8 mouse cellular contexts compared by ENCODE assay signal in the genomic region with DNA sequence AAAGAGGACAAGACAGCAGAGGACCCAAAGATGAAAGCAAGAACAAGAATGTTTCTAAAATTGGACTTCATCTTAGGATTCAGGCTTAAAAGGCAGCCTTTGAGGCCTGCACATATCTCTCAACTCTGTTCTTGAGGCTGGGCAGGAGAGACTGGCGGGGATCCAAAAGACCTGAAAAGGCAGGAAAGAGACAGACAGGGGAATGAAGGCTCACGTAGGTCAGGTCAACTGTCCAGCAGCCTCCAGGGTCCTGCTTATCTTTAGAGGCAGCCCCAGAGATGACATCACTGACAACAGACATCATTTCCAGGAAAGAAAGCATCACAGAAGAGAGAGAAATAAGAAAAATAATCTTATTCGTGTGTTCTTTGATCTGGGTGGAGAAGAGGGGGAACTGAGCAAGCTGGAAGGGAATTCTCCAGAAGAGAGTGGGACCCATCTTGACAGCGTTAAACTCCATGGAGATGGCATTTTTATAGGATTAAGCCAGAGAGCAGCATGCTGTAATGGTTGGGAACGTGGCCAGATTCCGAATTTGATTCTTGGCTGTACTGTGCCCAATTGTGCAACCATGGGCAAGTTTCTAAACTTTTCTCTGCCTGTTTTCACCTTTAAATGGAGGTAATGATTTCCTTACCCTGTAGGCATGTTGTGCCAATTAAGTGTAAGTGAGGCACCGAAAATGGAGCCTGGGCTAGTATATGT.
DNase-seq lines count a peak whose midpoint lies in the region; ATAC-seq and TF ChIP-seq lines count a peak whose summit lies in the region.

No protein-coding gene starts in this region.

- no peak for TF ChIP-seq CTCF in thymus, adult 2 months (IDR thresholded peaks at IDR 0.05; ENCODE audit: borderline replicate concordance, control insufficient read depth, extremely low read depth, insufficient read depth, low read length, poor library complexity)

- no peak overlapping the region for H3K4me2 ChIP-seq in neural tube, embryonic 13.5 days

- no peaks in the 10 kb centered on the region for H3K36me3 ChIP-seq in neural tube, embryonic 13.5 days
- no peaks in the 10 kb centered on the region for H3K36me3 ChIP-seq in thymus, adult 2 months (ENCODE audit: control insufficient read depth, insufficient read depth, low read length)

- peak; percentile 43; the same call in 1 of the 2 replicates for ATAC-seq in neural tube, embryonic 13.5 days (ENCODE audit: low read depth)
- no peak for ATAC-seq in granulocyte monocyte progenitor cell, adult 5-6 weeks (replicated peaks; ENCODE audit: poor library complexity, severe bottlenecking)

- intact Hi-C loops in gastrocnemius, postnatal 14 days (cut with DNase I; ENCODE audit: low total_unique reads) = no loop called here

- DNase-seq in gastrocnemius, postnatal 14 days = peak; percentile 23
- no peak for DNase-seq in gastrocnemius, postnatal 25 days
- no peak for DNase-seq in neural tube, embryonic 10.5 days (ENCODE audit: extremely low spot score, low spot score)
- DNase-seq in cerebellum, postnatal 25 days = peak; percentile 67 to 84
- peak; percentile 20 for DNase-seq in right cerebral cortex, postnatal 4 days
- DNase-seq in thymus, adult 2 months = no peak

- H3K27ac ChIP-seq in neural tube, embryonic 13.5 days (replicated peaks) = no peak overlapping the region
- H3K27ac ChIP-seq in thymus, adult 2 months (ENCODE audit: control insufficient read depth, insufficient read depth, low read length) = no peak overlapping the region

- H3K27me3 ChIP-seq in neural tube, embryonic 13.5 days = no peaks in the 10 kb centered on the region
- no peaks in the 10 kb centered on the region for H3K27me3 ChIP-seq in thymus, adult 2 months (ENCODE audit: control insufficient read depth, insufficient read depth, low read length)

- TF ChIP-seq POLR2A in thymus, adult 2 months (IDR thresholded peaks at IDR 0.05; ENCODE audit: control insufficient read depth, extremely low read depth, insufficient read depth, low read length, poor library complexity) = no peak

- no peaks in the 10 kb centered on the region for H3K9me3 ChIP-seq in neural tube, embryonic 13.5 days

- no peak overlapping the region for H3K9ac ChIP-seq in neural tube, embryonic 13.5 days

- no peak overlapping the region for H3K4me3 ChIP-seq in neural tube, embryonic 13.5 days
- H3K4me3 ChIP-seq in thymus, adult 2 months (ENCODE audit: control insufficient read depth, insufficient read depth, low read length) = no peak overlapping the region

- no peaks in the 10 kb centered on the region; the same call in 1 of the 2 replicates for H3K4me1 ChIP-seq in neural tube, embryonic 13.5 days (replicated peaks)
- H3K4me1 ChIP-seq in thymus, adult 2 months (replicated peaks; ENCODE audit: control insufficient read depth, insufficient read depth, low read length) = no peaks in the 10 kb centered on the region

- 81% methylated on average over 7 of the region's 7 CpGs for whole genome bisulfite sequencing in neural tube, embryonic 13.5 days
- 90% methylated on average over 7 of the region's 7 CpGs for WGBS in thymus, adult 2 months

Comparison
In these comparisons a context has a peak if more than half of its experiments do, and no peak if none do; other contexts are left out.
1. DNase-seq: peak in gastrocnemius, postnatal 14 days (single experiment), cerebellum, postnatal 25 days (2 of 2) and right cerebral cortex, postnatal 4 days (single experiment); none in gastrocnemius, postnatal 25 days (single experiment), neural tube, embryonic 10.5 days (single experiment) and thymus, adult 2 months (single experiment).